Mouse (Mus musculus) heart, postnatal 0 days (tissue): ENCODE measurements at regions not wholly inside any gene's neighbourhood (a gene's known extent, or its start where the extent isn't known, plus 50 kb on each side); places are given as distances from the start of the nearest gene placed in this dataset.

Experiments
- CTCF ChIP-seq: IDR thresholded peaks from 2 replicates; pipeline ENCODE4 v1.5.1; 2016; ENCODE audit warnings: antibody characterized with exemption, control low read depth, low read depth
- EP300 ChIP-seq: IDR thresholded peaks from 2 replicates; pipeline ENCODE4 v1.6.1; 2016; ENCODE audit warnings: antibody characterized with exemption, low read depth

DNA sequence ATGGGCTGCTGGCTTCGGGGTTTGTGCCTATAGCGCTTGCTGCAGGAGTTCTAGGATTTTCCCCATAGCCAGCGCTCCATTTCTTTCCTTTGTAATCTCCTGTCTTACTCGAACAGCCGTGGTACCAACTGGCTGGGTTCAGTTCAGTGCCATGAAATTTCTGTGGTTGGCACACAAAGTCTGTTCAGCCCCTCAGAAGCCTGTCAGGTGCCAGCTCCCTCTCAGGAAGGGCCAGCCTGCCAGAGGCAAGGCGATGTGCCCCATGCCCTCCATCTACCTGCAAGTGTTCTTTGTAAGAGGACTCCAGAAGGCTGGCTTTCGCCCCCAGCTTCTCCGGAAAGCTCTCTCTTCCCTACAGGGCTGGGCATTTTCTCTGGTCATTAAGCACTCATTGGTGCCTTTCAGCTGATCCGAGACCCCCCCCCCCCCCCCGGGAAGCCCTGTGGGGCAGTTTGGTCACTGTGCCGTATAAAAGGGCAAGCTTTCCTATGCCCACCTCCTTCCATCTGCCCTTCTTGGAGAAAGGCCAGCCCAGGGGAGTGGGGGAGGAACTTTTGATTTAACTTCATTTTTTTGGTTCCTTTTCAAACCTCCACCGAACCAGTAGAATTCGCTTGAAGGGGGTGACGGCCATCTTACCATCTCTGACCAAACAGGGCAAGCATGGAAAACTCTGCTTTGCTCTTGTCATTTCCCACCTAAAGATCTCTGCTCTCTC lies 112.0 kb downstream of the Klhl25 start:
- TF ChIP-seq CTCF (no peak), EP300 (no peak)
